Mouse (Mus musculus) embryonic facial prominence, embryonic 11.5 days (tissue): Measurements from ENCODE around the gene Kalrn. TPM values are rescaled to one million over a fixed set of nuclear protein-coding genes. Genes with fewer than 3 reads are reported as not detected.

Source experiments
- ATAC-seq: fragments of 200-750 bp; cut with Nextera tagmentation; replicated peaks from 2 replicates; pipeline ENCODE4 v1.8.0; 2017; ENCODE audit warnings: low read depth; ENCODE audit not compliant: insufficient number of reproducible peaks, low FRiP score, low TSS enrichment
- DNase-seq: peaks from one replicate; pipeline ENCODE4 v3.0.0-alpha.2; 2015; ENCODE audit warnings: low spot score
- H3K27ac ChIP-seq: fragments of 300-500 bp; sonication (generic); replicated peaks from 2 replicates; pipeline ENCODE4 v1.5.1; 2014; ENCODE audit warnings: mild to moderate bottlenecking, low read depth, low read length, control low read depth
- H3K27me3 ChIP-seq: fragments of 300-500 bp; sonication (generic); 2 replicates; pipeline ENCODE4 v1.6.1; 2014; ENCODE audit warnings: mild to moderate bottlenecking, low read length, moderate library complexity, mixed read lengths; ENCODE audit not compliant: control insufficient read depth, insufficient read depth
- H3K36me3 ChIP-seq: fragments of 300-500 bp; sonication (generic); replicated peaks from 2 replicates; pipeline ENCODE4 v1.6.1; 2014; ENCODE audit warnings: low read depth, mild to moderate bottlenecking, low read length, moderate library complexity, mixed read lengths; ENCODE audit not compliant: control insufficient read depth, insufficient read depth
- H3K4me1 ChIP-seq: fragments of 300-500 bp; sonication (generic); 2 replicates; pipeline ENCODE4 v1.6.1; 2014; ENCODE audit warnings: low read length, mixed read lengths; ENCODE audit not compliant: control insufficient read depth, insufficient read depth
- H3K4me2 ChIP-seq: fragments of 300-500 bp; sonication (generic); 2 replicates; pipeline ENCODE4 v1.6.1; 2014; ENCODE audit warnings: low read depth, mild to moderate bottlenecking, control low read depth, low read length, moderate library complexity
- H3K4me3 ChIP-seq: fragments of 300-500 bp; sonication (generic); 2 replicates; pipeline ENCODE4 v1.5.1; 2014; ENCODE audit warnings: low read depth, low read length, control low read depth
- H3K9ac ChIP-seq: fragments of 300-500 bp; sonication (generic); replicated peaks from 2 replicates; pipeline ENCODE4 v1.6.1; 2014; ENCODE audit warnings: mild to moderate bottlenecking, control low read depth, low read length
- H3K9me3 ChIP-seq: fragments of 300-500 bp; sonication (generic); replicated peaks from 2 replicates; pipeline ENCODE4 v1.6.1; 2016; ENCODE audit warnings: mild to moderate bottlenecking, low read length, inconsistent platforms, mixed read lengths; ENCODE audit not compliant: control insufficient read depth
- WGBS: fragments of 180-500 bp; shearing (Covaris S2); extraction: QIAGEN DNeasy Blood & Tissue Kit; methylation state at CpG from one replicate; pipeline ENCODE4 v1.1.7; 2014; 5-methylcytosine and 5-hydroxymethylcytosine counted together
- polyA plus RNA-seq: library from polyadenylated mRNA; unstranded; fragments of >200 nt; fragmentation: Nextera tagmentation; extraction: Ambion mirVana; gene quantifications from 2 replicates; pipeline ENCODE4 v1.2.1, GENCODE M21; 2014

Kalrn gene
- polyA plus RNA-seq, 1 experiment from 2014 or later: 12.0 TPM

GRCm38 (mm10) chr16:34513956-34514593 is 59.3 kb downstream of the Kalrn start:
- Histone ChIP-seq H3K9me3 (no peaks in the 10 kb centered on the region), H3K27me3 (no peaks in the 10 kb centered on the region), H3K36me3 (no peaks in the 10 kb centered on the region), H3K27ac (no peak overlapping the region), H3K9ac (no peak overlapping the region), H3K4me3 (no peak overlapping the region), H3K4me1 (no peaks in the 10 kb centered on the region), H3K4me2 (no peak overlapping the region)
- ATAC-seq: no peak
- DNase-seq: no peak
- 65% methylated on average over 13 of the region's 13 CpGs for WGBS

GRCm38 (mm10) chr16:34512326-34512725 is 61.0 kb downstream of the Kalrn start:
- Histone ChIP-seq H3K4me1 (no peaks in the 10 kb centered on the region), H3K4me2 (no peak overlapping the region), H3K9me3 (no peaks in the 10 kb centered on the region), H3K27me3 (no peaks in the 10 kb centered on the region), H3K27ac (no peak overlapping the region), H3K4me3 (no peak overlapping the region), H3K36me3 (no peaks in the 10 kb centered on the region), H3K9ac (no peak overlapping the region)
- ATAC-seq: no peak
- DNase-seq: no peak
- 86% methylated on average over 4 of the region's 4 CpGs for WGBS

GRCm38 (mm10) chr16:34508125-34508524 is 65.2 kb downstream of the Kalrn start:
- Histone ChIP-seq H3K9ac (no peak overlapping the region), H3K4me2 (no peak overlapping the region), H3K36me3 (no peaks in the 10 kb centered on the region), H3K27me3 (no peaks in the 10 kb centered on the region), H3K27ac (no peak overlapping the region), H3K9me3 (no peaks in the 10 kb centered on the region), H3K4me1 (no peaks in the 10 kb centered on the region), H3K4me3 (no peak overlapping the region)
- whole genome bisulfite sequencing: 58% methylated on average over 1 of the region's 1 CpGs
- ATAC-seq (no peak), DNase-seq (no peak)

GRCm38 (mm10) chr16:34506048-34506447 is 67.3 kb downstream of the Kalrn start:
- Histone ChIP-seq H3K9ac (no peak overlapping the region), H3K27ac (no peak overlapping the region), H3K4me1 (no peaks in the 10 kb centered on the region), H3K4me2 (no peak overlapping the region), H3K9me3 (no peaks in the 10 kb centered on the region), H3K4me3 (no peak overlapping the region), H3K36me3 (no peaks in the 10 kb centered on the region), H3K27me3 (no peaks in the 10 kb centered on the region)
- no peak for ATAC-seq
- 87% methylated on average over 2 of the region's 2 CpGs for WGBS
- DNase-seq: no peak

GRCm38 (mm10) chr16:34504250-34504649 is 69.1 kb downstream of the Kalrn start:
- no peak overlapping the region for H3K27ac ChIP-seq
- H3K4me3 ChIP-seq: no peak overlapping the region
- no peaks in the 10 kb centered on the region for H3K9me3 ChIP-seq
- no peaks in the 10 kb centered on the region for H3K36me3 ChIP-seq
- H3K4me1 ChIP-seq: no peaks in the 10 kb centered on the region
- 87% methylated on average over 10 of the region's 10 CpGs for WGBS
- DNase-seq (no peak), ATAC-seq (no peak)
- no peaks in the 10 kb centered on the region for H3K27me3 ChIP-seq
- H3K4me2 ChIP-seq: no peak overlapping the region
- H3K9ac ChIP-seq: no peak overlapping the region

- ATAC-seq: no peak
- H3K27ac ChIP-seq: no peak overlapping the region
Measured at GRCm38 (mm10) chr16:34502110-34502509, 71.2 kb downstream of the Kalrn start.

GRCm38 (mm10) chr16:34494741-34495140 is 78.6 kb downstream of the Kalrn start:
- Histone ChIP-seq H3K27me3 (no peaks in the 10 kb centered on the region), H3K27ac (no peak overlapping the region), H3K4me1 (no peaks in the 10 kb centered on the region), H3K36me3 (no peaks in the 10 kb centered on the region), H3K4me2 (no peak overlapping the region), H3K9me3 (0 out of 2 replicates have a peak, but pooled peaks cover 2% of the 10 kb centered on the region), H3K9ac (no peak overlapping the region), H3K4me3 (no peak overlapping the region)
- 96% methylated on average over 1 of the region's 1 CpGs for WGBS
- DNase-seq: no peak
- no peak for ATAC-seq

More at GRCm38 (mm10) chr16:34502110-34502509, 71.2 kb downstream of the Kalrn start:
- Histone ChIP-seq H3K4me3 (no peak overlapping the region), H3K27me3 (no peaks in the 10 kb centered on the region), H3K4me2 (no peak overlapping the region), H3K9me3 (no peaks in the 10 kb centered on the region), H3K36me3 (no peaks in the 10 kb centered on the region), H3K9ac (no peak overlapping the region), H3K4me1 (no peaks in the 10 kb centered on the region)
- no peak for DNase-seq

GRCm38 (mm10) chr16:34493914-34494313 is 79.4 kb downstream of the Kalrn start:
- WGBS: 55% methylated on average over 3 of the region's 3 CpGs
- Histone ChIP-seq H3K9ac (no peak overlapping the region), H3K27me3 (no peaks in the 10 kb centered on the region), H3K27ac (no peak overlapping the region), H3K4me2 (no peak overlapping the region), H3K9me3 (0 out of 2 replicates have a peak, but pooled peaks cover 2% of the 10 kb centered on the region), H3K4me1 (no peaks in the 10 kb centered on the region), H3K4me3 (no peak overlapping the region), H3K36me3 (no peaks in the 10 kb centered on the region)
- DNase-seq: no peak
- ATAC-seq: no peak
